Mouse (Mus musculus) ES-E14 (cell line): Measurements from ENCODE around the gene Rfesd.

Experiments used
- CHD2 ChIP-seq: IDR thresholded peaks from 2 replicates; pipeline ENCODE4 v1.6.1; 2014; ENCODE audit warnings: mild to moderate bottlenecking, low read depth, low read length, inconsistent platforms
- HCFC1 ChIP-seq: IDR thresholded peaks from 2 replicates; pipeline ENCODE4 v1.6.1; 2012; ENCODE audit warnings: low read length, inconsistent platforms, borderline replicate concordance; ENCODE audit not compliant: insufficient read depth
- MAFK ChIP-seq: IDR thresholded peaks from 2 replicates; pipeline ENCODE4 v1.6.1; 2014; ENCODE audit warnings: mild to moderate bottlenecking, low read depth, low read length, inconsistent platforms; ENCODE audit not compliant: insufficient read depth
- ZNF384 ChIP-seq: IDR thresholded peaks from 2 replicates; pipeline ENCODE4 v1.6.1; 2012; ENCODE audit warnings: low read depth, low read length, inconsistent platforms

DNA sequence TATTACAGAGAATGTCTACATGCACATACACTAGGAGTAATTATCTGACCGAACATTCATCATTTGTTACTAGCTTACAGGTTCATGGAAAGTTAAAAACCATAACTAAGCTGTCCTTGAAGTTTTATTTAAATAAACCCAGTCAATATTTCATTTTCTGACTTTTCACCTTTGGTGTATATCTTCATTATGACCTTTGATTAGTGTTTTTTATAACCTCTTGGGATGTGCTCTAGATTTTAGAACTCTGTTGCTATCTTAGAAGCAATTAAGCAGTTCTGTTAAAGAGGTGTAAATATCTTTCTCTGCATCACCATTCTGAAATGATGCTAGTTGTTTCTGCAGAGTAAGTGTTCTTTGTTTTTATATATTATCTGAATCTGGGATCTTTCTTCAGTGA, 51.7 kb downstream of the Rfesd start, which contains the start of gene Spata9:
- no peak for TF ChIP-seq ZNF384
- no peak for TF ChIP-seq HCFC1
- no peak for TF ChIP-seq CHD2
- TF ChIP-seq MAFK, result no peak
